Mouse (Mus musculus) cerebellum, adult 2 months (tissue): ENCODE results near the gene Ttpal. TPM values are rescaled to one million over a fixed set of nuclear protein-coding genes. Genes with fewer than 3 reads are reported as not detected.

Experiments
- DNase-seq, 2 experiments: peaks; one replicate each; pipeline ENCODE4 v3.0.0; 2021
- H3K27ac ChIP-seq: fragments of 200-500 bp; 2 replicates; pipeline ENCODE4 v1.5.1; 2012; ENCODE audit warnings: low read length, control low read depth, inconsistent platforms; ENCODE audit not compliant: insufficient read depth
- H3K27me3 ChIP-seq: fragments of 200-500 bp; 2 replicates; pipeline ENCODE4 v1.6.1; 2012; ENCODE audit warnings: inconsistent platforms, mild to moderate bottlenecking, low read length, moderate library complexity; ENCODE audit not compliant: control insufficient read depth, insufficient read depth
- H3K4me1 ChIP-seq: fragments of 200-500 bp; 2 replicates; pipeline ENCODE4 v1.6.1; 2011; ENCODE audit warnings: low read length; ENCODE audit not compliant: control insufficient read depth, insufficient read depth
- H3K4me3 ChIP-seq: fragments of 200-500 bp; replicated peaks from 2 replicates; pipeline ENCODE3; 2011; ENCODE audit warnings: mild to moderate bottlenecking, low read depth, low read length, control low read depth; ENCODE audit not compliant: insufficient read depth
- CTCF ChIP-seq: fragments of 200-500 bp; IDR thresholded peaks from 2 replicates; pipeline ENCODE4 v1.5.1; 2011; ENCODE audit warnings: low read depth, mild to moderate bottlenecking, control low read depth, low read length, moderate library complexity, borderline replicate concordance; ENCODE audit not compliant: insufficient read depth
- POLR2A ChIP-seq: fragments of 200-500 bp; IDR thresholded peaks from 2 replicates; pipeline ENCODE4 v1.6.1; 2011; ENCODE audit warnings: low read length, control low read depth, borderline replicate concordance; ENCODE audit not compliant: insufficient read depth
- WGBS: fragments of 180-500 bp; shearing (Covaris S2); methylation state at CpG from one replicate; pipeline ENCODE4 v1.1.7; 2018; 5-methylcytosine and 5-hydroxymethylcytosine counted together
- polyA plus RNA-seq: library from polyadenylated mRNA; depleted of rRNA; stranded (reverse); fragments of >200 nt; gene quantifications from 2 replicates; pipeline ENCODE4 v1.2.3, GENCODE M21; 2012

Gene Ttpal
- polyA plus RNA-seq, 1 experiment, result 23.7 TPM

DNA sequence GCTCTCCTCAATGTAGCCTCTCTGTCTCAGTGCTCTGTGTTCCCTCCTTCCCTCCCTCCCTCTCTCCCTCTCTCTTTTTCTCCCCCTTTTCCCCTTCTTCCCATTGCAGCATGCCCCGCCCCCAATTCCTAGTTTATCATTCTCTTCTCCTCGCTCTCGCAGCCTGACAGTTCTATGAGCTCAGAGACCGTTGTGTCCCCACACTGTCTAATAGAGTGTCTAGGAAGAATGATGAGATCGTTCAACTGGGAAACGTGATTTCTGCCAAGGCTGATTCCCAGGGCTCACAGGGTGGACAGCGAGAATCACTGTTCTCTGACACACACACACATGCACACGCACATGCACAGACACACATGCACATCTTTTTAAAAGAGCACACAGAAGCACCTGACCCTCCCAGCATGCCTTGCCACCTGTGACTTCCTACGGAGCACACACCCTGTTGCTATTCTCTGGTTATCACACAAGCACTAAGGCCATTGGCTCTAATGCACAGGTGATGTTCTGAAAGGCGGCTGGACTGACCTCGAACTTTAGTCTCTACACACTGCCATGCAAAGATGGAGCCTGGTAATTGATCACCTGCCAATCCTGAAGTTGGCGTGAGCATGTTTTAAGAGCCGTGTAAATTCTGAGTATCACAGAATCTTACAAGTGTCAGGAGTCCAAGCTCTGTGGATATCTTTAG is 40.7 kb upstream of the Ttpal start:
- no peaks in the 10 kb centered on the region for H3K4me1 ChIP-seq
- TF ChIP-seq CTCF, result no peak
- TF ChIP-seq POLR2A, result no peak

DNA sequence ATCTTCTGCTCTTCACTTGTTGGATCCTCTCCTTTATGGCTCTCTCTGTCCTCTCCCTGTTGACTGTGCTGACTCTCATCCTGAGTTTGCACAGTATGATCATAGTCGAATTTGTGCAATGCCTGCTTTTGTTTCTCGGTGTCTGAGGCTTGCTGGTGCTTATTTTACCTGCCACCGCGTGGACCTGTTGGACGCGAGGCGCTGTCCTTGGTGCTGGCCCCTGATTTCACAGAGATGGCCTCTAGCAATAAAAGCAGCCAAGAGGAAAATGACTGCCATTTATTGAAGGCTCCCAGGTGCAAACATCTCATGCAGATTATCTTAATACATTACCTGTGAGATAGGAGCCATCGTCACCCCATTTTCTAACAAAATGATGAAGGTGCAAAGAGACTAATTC is 37.5 kb upstream of the Ttpal start:
- TF ChIP-seq CTCF, result no peak
- no peak for TF ChIP-seq POLR2A
- WGBS, result 50% methylated on average over 8 of the region's 8 CpGs
- Histone ChIP-seq H3K27me3 (no peaks in the 10 kb centered on the region), H3K27ac (no peak overlapping the region), H3K4me1 (no peaks in the 10 kb centered on the region), H3K4me3 (no peak overlapping the region)
- DNase-seq, result no peak

More for the DNA sequence above, 40.7 kb upstream of the Ttpal start:
- WGBS, result 59% methylated on average over 13 of the region's 13 CpGs
- Histone ChIP-seq H3K27ac (no peak overlapping the region), H3K4me3 (no peak overlapping the region), H3K27me3 (no peaks in the 10 kb centered on the region)
- DNase-seq, result no peak

DNA sequence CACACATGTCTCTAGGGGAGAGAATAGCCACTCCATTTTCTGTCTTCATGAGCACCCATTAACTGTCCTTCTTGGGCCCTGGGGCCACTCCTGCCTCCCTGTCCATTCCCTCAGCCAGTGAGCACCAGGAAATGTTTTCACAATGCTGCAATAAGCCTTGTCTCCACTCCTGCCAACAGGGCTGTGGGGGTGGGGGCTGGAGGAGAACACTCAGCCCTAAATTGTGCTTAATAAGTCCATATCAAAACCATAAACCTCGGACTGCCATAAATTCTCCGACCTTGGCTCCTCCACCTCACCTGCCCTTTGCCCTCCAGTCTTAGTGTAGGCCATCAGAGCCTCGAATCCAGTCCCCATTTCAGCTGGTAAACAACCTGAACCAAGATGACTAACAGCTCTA is 27.8 kb upstream of the Ttpal start:
- DNase-seq, result no peak
- WGBS, result 81% methylated on average over 3 of the region's 3 CpGs
- H3K4me1 ChIP-seq, result no peaks in the 10 kb centered on the region

DNA sequence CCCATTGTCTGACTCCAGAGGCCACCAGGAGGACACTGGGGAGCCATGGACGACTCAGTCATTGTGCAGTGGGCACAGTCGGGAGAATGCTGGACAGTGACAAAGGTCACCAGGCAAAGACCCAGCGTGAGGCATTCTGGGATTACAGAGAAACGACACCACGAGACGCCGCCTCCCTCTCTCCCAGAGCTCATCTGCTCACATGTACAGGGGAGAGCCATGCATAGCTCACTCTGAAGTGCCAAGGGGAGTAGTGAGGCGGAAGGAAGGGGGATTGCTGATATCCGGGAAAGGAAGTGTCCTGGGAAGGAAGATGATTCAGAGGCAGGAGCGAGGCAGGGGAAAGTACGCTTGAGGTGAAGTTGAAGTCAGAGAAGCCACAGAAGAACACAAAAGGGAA is 26.9 kb upstream of the Ttpal start:
- Histone ChIP-seq H3K4me3 (no peak overlapping the region), H3K4me1 (no peaks in the 10 kb centered on the region), H3K27me3 (no peaks in the 10 kb centered on the region), H3K27ac (no peak overlapping the region)
- TF ChIP-seq CTCF (no peak), POLR2A (no peak)
- WGBS, result 25% methylated on average over 11 of the region's 11 CpGs
- DNase-seq, result no peak

More for the DNA sequence above, 27.8 kb upstream of the Ttpal start:
- no peak overlapping the region for H3K4me3 ChIP-seq
- no peak overlapping the region for H3K27ac ChIP-seq
- TF ChIP-seq CTCF (no peak), POLR2A (no peak)
- no peaks in the 10 kb centered on the region for H3K27me3 ChIP-seq

DNA sequence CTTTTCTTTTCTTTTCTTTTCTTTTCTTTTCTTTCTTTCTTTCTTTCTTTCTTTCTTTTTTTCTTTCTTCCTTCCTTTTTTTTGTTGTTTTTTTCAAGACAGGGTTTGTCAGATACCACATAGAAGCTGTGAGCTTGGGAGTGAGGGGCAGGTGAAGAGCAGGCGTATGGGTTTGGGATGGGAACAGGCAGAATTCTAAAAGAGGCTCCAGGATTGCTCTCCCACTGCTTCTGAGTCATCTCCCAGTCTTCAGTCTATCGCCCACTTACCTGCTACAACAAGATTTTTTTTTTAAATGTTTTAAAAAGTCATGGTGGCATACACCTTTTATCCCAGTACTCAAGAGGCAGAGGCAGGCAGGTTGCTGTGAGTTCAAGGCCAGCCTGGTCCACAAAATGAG is 24.1 kb upstream of the Ttpal start:
- peaks cover under 1% of the 10 kb centered on the region; the same call in 1 of the 2 replicates for H3K4me1 ChIP-seq
- DNase-seq, result no peak
- WGBS, result 95% methylated on average over 2 of the region's 2 CpGs
- no peaks in the 10 kb centered on the region for H3K27me3 ChIP-seq
- TF ChIP-seq CTCF (no peak), POLR2A (no peak)
- H3K4me3 ChIP-seq, result no peak overlapping the region
- H3K27ac ChIP-seq, result no peak overlapping the region

GRCm38 (mm10) chr2:163580069-163580945 is 21.8 kb upstream of the Ttpal start:
- Histone ChIP-seq H3K4me3 (no peak overlapping the region), H3K27ac (no peak overlapping the region), H3K27me3 (no peaks in the 10 kb centered on the region), H3K4me1 (peaks cover 5% of the 10 kb centered on the region; the same call in 1 of the 2 replicates)
- TF ChIP-seq CTCF (no peak), POLR2A (no peak)
- 72% methylated on average over 13 of the region's 13 CpGs for WGBS
- DNase-seq, result no peak

DNA sequence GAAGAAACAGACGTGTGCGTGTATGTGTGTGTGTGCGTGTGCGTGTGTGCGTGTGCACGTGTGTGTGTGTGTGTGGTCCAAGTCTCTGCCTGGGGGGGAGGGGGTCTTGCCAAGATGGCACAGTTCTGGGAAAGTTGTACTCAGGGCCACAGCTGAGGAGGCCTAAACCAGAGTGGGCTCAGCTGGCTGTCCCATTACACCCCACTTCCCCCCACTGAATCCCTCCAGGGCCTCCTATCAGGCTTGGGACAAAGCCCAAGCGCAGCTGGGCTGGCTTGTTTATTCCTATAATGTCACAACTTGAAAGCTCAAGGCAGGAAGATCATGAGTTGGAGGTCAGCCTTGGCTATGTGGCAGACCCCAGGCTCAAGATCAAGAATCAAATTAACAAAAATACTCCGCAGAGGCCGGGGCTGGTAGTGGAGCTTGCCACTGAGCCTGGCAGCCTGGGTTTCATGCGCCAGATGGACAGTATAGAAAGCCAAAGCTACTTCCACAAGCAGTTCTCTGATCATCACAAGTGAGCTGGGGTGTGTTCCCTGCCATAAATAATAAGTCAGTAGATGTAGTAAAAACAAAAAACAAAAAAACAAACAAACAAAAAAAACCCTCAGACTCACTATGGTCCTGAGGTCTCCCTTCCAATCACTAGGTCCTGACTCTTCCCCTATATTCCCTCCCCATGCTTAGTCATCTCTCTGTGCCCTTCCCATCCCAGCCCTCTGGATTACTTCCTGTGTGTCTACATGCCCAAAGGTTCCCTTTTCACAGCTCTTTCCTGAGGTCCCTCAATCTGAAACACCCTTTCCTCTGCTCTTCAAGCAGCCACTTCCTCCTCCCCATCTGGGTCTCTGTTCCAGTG is 18.7 kb upstream of the Ttpal start:
- Histone ChIP-seq H3K27ac (no peak overlapping the region), H3K4me1 (peaks cover 5% of the 10 kb centered on the region; the same call in 1 of the 2 replicates), H3K4me3 (no peak overlapping the region), H3K27me3 (no peaks in the 10 kb centered on the region)
- DNase-seq, result peak; percentile 23 to 44
- no peak for TF ChIP-seq POLR2A
- no peak for TF ChIP-seq CTCF
- 59% methylated on average over 10 of the region's 10 CpGs for WGBS
